Mouse (Mus musculus) heart, adult 2 months (tissue): Measurements from ENCODE around the gene Gjc3.
A peak's percentile ranks its signal among the peaks of the same experiment; 100 is the strongest.

Experiments
- CTCF ChIP-seq: fragments of 200-600 bp; IDR thresholded peaks from 2 replicates; pipeline ENCODE4 v1.8.1; 2022; ENCODE audit warnings: antibody characterized with exemption, mild to moderate bottlenecking, moderate library complexity
- POLR2A ChIP-seq: fragments of 200-500 bp; IDR thresholded peaks from 2 replicates; pipeline ENCODE4 v1.6.1; 2011; ENCODE audit warnings: mild to moderate bottlenecking, low read depth, low read length, control low read depth; ENCODE audit not compliant: insufficient read depth

GRCm38 (mm10) chr5:137914508-137914907 lies 48.4 kb downstream of the Gjc3 start:
- TF ChIP-seq POLR2A (no peak), CTCF (peak; percentile 12; the same call in 1 of the 2 replicates)
